Mouse (Mus musculus) olfactory bulb, adult 2 months (tissue): ENCODE results near the gene Tab2. TPM values are rescaled to one million over a fixed set of nuclear protein-coding genes. Genes with fewer than 3 reads are reported as not detected.
A peak's percentile ranks its signal among the peaks of the same experiment; 100 is the strongest.

Experiments used
- H3K27ac ChIP-seq: fragments of 200-500 bp; 2 replicates; pipeline ENCODE4 v1.5.1; 2012; ENCODE audit warnings: low read depth, low read length; ENCODE audit not compliant: insufficient read depth
- H3K4me1 ChIP-seq: fragments of 200-500 bp; 2 replicates; pipeline ENCODE4 v1.6.1; 2012; ENCODE audit warnings: low read length; ENCODE audit not compliant: control insufficient read depth, insufficient read depth
- H3K4me3 ChIP-seq: fragments of 200-500 bp; 2 replicates; pipeline ENCODE4 v1.5.1; 2012; ENCODE audit warnings: mild to moderate bottlenecking, low read depth, low read length, moderate library complexity; ENCODE audit not compliant: insufficient read depth
- CTCF ChIP-seq: fragments of 200-500 bp; IDR thresholded peaks from 2 replicates; pipeline ENCODE4 v1.5.1; 2012; ENCODE audit warnings: low read depth, mild to moderate bottlenecking, low read length, moderate library complexity; ENCODE audit not compliant: insufficient read depth
- POLR2A ChIP-seq: fragments of 200-500 bp; IDR thresholded peaks from 2 replicates; pipeline ENCODE4 v1.6.1; 2012; ENCODE audit warnings: mild to moderate bottlenecking, low read depth, low read length, moderate library complexity; ENCODE audit not compliant: insufficient read depth
- WGBS: fragments of 180-500 bp; shearing (Covaris S2); methylation state at CpG from one replicate; pipeline ENCODE4 v1.1.7; 2018; 5-methylcytosine and 5-hydroxymethylcytosine counted together
- polyA plus RNA-seq: library from polyadenylated mRNA; stranded (reverse); fragments of >200 nt; gene quantifications from 2 replicates; pipeline ENCODE4 v1.2.4, GENCODE M21; 2012; ENCODE audit warnings: low replicate concordance; ENCODE audit not compliant: missing spikeins, insufficient read depth, insufficient read length

The Tab2 gene
- polyA plus RNA-seq, 1 experiment: 91.5 TPM

DNA sequence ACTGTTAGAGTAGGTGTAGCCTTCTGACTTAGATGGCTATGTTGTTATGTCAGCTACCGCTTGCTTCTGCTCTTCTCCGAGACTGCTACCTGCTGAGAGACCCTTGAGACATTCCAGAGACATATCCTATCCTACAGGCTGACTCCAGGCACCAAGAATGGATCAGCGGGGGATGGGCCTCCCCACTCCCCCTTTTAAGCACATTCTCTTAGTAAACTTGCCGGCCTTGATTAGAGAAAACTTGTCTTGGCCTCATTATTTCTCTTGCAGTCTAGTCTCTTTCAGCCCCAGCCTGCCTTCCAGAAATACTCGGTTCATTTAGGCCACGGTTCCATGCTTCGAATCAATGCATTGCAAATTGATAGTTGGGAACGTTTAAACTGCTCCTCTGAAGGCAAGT, 86.3 kb downstream of the Tab2 start:
- WGBS: 51% methylated on average over 8 of the region's 8 CpGs
- peaks cover 13% of the 10 kb centered on the region; the same call in 1 of the 2 replicates for H3K4me1 ChIP-seq
- no peak overlapping the region for H3K27ac ChIP-seq
- no peak for TF ChIP-seq POLR2A
- TF ChIP-seq CTCF: no peak
- no peak overlapping the region for H3K4me3 ChIP-seq

DNA sequence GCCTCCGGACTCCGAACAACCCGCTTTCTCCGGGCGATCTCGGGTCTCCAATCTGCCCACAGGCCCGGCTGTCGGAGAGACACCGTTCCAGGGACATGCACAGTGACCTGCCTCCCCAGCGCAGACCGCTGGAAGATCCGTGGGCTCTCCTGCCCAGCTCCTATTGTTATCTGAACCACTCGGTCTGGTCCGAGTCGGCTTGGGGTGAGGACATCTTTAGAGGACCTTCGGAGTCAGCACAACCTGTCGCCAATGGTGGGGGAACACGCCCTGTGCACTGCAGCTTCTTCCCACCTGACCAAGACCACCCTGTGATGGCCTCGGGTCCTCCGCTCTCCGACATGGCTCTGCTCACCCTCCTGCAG, 88.4 kb downstream of the Tab2 start:
- TF ChIP-seq POLR2A (no peak), CTCF (no peak)
- Histone ChIP-seq H3K4me1 (peaks cover 13% of the 10 kb centered on the region; the same call in 1 of the 2 replicates), H3K4me3 (peak overlapping the region; percentile 16), H3K27ac (no peak overlapping the region)
- WGBS: 30% methylated on average over 21 of the region's 21 CpGs

GRCm38 (mm10) chr10:7866762-7867665, 89.0 kb downstream of the Tab2 start:
- Histone ChIP-seq H3K27ac (no peak overlapping the region), H3K4me1 (peaks cover 13% of the 10 kb centered on the region; the same call in 1 of the 2 replicates), H3K4me3 (peak overlapping the region; percentile 16)
- TF ChIP-seq POLR2A: no peak
- no peak for TF ChIP-seq CTCF
- WGBS: 22% methylated on average over 50 of the region's 50 CpGs

- peaks cover 9% of the 10 kb centered on the region; the same call in 1 of the 2 replicates for H3K4me1 ChIP-seq
- TF ChIP-seq POLR2A (no peak), CTCF (no peak)
- WGBS: 54% methylated on average over 3 of the region's 3 CpGs
Measured at GRCm38 (mm10) chr10:7864806-7865205, 91.2 kb downstream of the Tab2 start.

DNA sequence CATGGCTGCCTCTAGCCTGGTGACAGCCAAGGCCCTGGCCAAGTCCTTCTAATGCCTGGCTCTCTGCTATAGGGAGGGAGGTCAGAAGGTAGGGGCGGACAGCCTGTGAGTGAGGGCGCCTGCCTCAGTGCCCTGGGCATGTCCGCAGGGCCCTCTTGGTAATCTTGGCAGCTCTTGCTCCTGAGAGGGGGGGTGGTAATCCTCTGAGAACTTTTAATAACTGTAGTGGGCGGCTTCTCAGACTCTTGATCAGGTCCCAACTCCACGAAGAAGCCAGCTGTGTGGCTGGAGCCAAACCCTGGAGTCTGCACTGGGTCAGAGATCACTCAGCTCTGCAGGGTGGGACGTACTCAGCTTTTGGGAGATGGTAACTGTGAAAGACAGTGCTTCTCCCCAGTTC, 91.8 kb downstream of the Tab2 start:
- TF ChIP-seq CTCF: no peak
- no peak for TF ChIP-seq POLR2A
- Histone ChIP-seq H3K4me1 (peaks cover 9% of the 10 kb centered on the region; the same call in 1 of the 2 replicates), H3K4me3 (no peak overlapping the region), H3K27ac (no peak overlapping the region)
- WGBS: 59% methylated on average over 6 of the region's 6 CpGs

More at GRCm38 (mm10) chr10:7864806-7865205, 91.2 kb downstream of the Tab2 start:
- no peak overlapping the region for H3K27ac ChIP-seq
- no peak overlapping the region for H3K4me3 ChIP-seq

DNA sequence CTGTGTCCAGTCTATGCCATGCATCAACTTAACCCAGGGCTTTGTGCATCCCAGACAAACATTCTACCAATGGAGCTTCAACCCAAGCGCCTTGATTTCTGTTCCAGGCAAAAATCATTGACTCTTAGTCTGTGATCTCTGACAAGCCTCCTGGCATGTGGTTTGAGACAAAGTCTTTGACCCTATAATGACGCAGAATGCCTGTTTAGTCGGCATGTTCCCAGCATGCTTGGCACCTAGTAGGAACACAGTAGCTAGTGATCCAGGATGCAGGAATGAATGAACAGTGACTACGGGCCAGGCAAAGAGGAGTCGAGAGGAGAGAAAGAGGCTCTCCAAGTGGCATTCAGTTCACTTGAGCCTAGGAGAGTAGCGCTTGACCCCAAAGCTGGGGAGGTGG, 92.6 kb downstream of the Tab2 start:
- 93% methylated on average over 6 of the region's 6 CpGs for WGBS
- Histone ChIP-seq H3K4me1 (peaks cover 9% of the 10 kb centered on the region; the same call in 1 of the 2 replicates), H3K27ac (no peak overlapping the region), H3K4me3 (no peak overlapping the region)
- TF ChIP-seq POLR2A (no peak), CTCF (no peak)

- peaks cover 1% of the 10 kb centered on the region; the same call in 1 of the 2 replicates for H3K4me1 ChIP-seq
- 95% methylated on average over 25 of the region's 25 CpGs for WGBS
- no peak overlapping the region for H3K4me3 ChIP-seq
- TF ChIP-seq POLR2A: no peak
- no peak for TF ChIP-seq CTCF
- no peak overlapping the region for H3K27ac ChIP-seq
Measured at GRCm38 (mm10) chr10:7861937-7862657, 93.9 kb downstream of the Tab2 start.

GRCm38 (mm10) chr10:7861259-7861936, 94.6 kb downstream of the Tab2 start:
- H3K4me1 ChIP-seq: no peaks in the 10 kb centered on the region
- WGBS: 76% methylated on average over 14 of the region's 14 CpGs
- no peak overlapping the region for H3K4me3 ChIP-seq
- no peak overlapping the region for H3K27ac ChIP-seq
- TF ChIP-seq POLR2A (no peak), CTCF (no peak)
